Mouse (Mus musculus) ES-E14 (cell line): ENCODE data around the gene Ube2k.

ENCODE experiments used
- CHD2 ChIP-seq: IDR thresholded peaks from 2 replicates; pipeline ENCODE4 v1.6.1; 2014; ENCODE audit warnings: mild to moderate bottlenecking, low read depth, low read length, inconsistent platforms
- MAFK ChIP-seq: IDR thresholded peaks from 2 replicates; pipeline ENCODE4 v1.6.1; 2014; ENCODE audit warnings: mild to moderate bottlenecking, low read depth, low read length, inconsistent platforms; ENCODE audit not compliant: insufficient read depth
- ZC3H11A ChIP-seq: IDR thresholded peaks from 2 replicates; pipeline ENCODE4 v1.6.1; 2012; ENCODE audit warnings: low read depth, mild to moderate bottlenecking, inconsistent platforms, low read length, borderline replicate concordance

DNA sequence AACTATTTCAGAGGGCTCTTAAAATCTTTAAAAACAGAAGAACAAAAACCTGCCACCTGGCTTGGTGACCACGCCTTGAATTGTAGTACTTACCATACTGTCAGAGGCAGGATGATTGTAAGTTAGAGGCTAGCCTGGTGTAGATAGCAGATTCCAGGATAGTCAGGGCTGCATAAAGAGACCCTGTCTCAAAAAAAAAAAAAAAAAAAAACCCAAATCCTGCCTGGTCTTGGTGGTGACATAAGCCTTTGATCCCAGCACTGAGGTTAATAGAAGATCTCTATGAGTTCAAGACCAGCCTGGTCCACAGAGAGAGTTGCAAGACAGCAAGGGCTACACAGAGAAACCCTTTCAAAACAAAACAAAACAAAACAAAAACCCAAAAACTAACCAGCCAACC lies 6.5 kb downstream of the Ube2k start:
- TF ChIP-seq MAFK, result no peak
- no peak for TF ChIP-seq ZC3H11A
- no peak for TF ChIP-seq CHD2
